Mouse (Mus musculus): ENCODE data around the gene Rab3il1. TPM values are rescaled to one million over a fixed set of nuclear protein-coding genes. Genes with fewer than 3 reads are reported as not detected.

Rab3il1 gene
- polyA plus RNA-seq, 1 experiment = 13.6 TPM

GRCm38 (mm10) chr19:10043643-10044042 is 42.2 kb downstream of the Rab3il1 start:
- TF ChIP-seq POLR2A (IDR thresholded peaks at IDR 0.05; ENCODE audit: extremely low read depth, insufficient read depth, low read length) = no peak
- no peak for TF ChIP-seq CTCF (IDR thresholded peaks at IDR 0.05; ENCODE audit: extremely low read depth, insufficient read depth, low read length)

GRCm38 (mm10) chr19:10045707-10046106 is 44.2 kb downstream of the Rab3il1 start:
- TF ChIP-seq POLR2A (IDR thresholded peaks at IDR 0.05; ENCODE audit: extremely low read depth, insufficient read depth, low read length) = no peak
- no peak for TF ChIP-seq CTCF (IDR thresholded peaks at IDR 0.05; ENCODE audit: extremely low read depth, insufficient read depth, low read length)
- H3K4me3 ChIP-seq (ENCODE audit: insufficient read depth, low read length) = no peak overlapping the region
- H3K27ac ChIP-seq (ENCODE audit: insufficient read depth, low read length) = no peak overlapping the region
- peaks cover 4% of the 10 kb centered on the region; the same call in 1 of the 2 replicates for H3K4me1 ChIP-seq (ENCODE audit: control insufficient read depth, insufficient read depth, low read length)

More at GRCm38 (mm10) chr19:10043643-10044042, 42.2 kb downstream of the Rab3il1 start:
- peaks cover 4% of the 10 kb centered on the region; the same call in 1 of the 2 replicates for H3K4me1 ChIP-seq (ENCODE audit: control insufficient read depth, insufficient read depth, low read length)
- no peak overlapping the region for H3K27ac ChIP-seq (ENCODE audit: insufficient read depth, low read length)
- H3K4me3 ChIP-seq (ENCODE audit: insufficient read depth, low read length) = no peak overlapping the region

DNA sequence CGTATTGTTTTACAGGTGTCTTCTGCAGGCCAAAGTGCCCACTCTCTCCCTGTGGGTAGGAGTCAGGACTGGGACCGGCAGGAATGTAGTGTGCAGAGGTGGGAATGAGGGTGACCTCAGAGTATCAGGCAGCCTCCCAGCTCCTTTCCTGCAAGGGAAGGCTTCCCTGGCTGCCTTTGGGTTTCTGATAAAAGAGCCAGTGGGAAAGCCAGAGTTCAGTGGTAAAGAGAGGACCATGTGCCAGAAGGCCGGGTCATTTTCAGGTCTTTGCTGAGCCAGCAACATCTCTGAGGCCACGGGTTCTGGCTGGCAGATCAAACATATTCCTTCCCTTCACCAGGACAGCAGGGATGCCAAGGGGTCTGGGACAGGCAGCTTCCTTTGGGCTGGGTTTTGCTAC is 44.9 kb downstream of the Rab3il1 start:
- Histone ChIP-seq H3K4me3 (ENCODE audit: insufficient read depth, low read length) (no peak overlapping the region), H3K4me1 (ENCODE audit: control insufficient read depth, insufficient read depth, low read length) (peaks cover 4% of the 10 kb centered on the region; the same call in 1 of the 2 replicates), H3K27ac (ENCODE audit: insufficient read depth, low read length) (no peak overlapping the region)
- no peak for TF ChIP-seq CTCF (IDR thresholded peaks at IDR 0.05; ENCODE audit: extremely low read depth, insufficient read depth, low read length)
- no peak for TF ChIP-seq POLR2A (IDR thresholded peaks at IDR 0.05; ENCODE audit: extremely low read depth, insufficient read depth, low read length)

DNA sequence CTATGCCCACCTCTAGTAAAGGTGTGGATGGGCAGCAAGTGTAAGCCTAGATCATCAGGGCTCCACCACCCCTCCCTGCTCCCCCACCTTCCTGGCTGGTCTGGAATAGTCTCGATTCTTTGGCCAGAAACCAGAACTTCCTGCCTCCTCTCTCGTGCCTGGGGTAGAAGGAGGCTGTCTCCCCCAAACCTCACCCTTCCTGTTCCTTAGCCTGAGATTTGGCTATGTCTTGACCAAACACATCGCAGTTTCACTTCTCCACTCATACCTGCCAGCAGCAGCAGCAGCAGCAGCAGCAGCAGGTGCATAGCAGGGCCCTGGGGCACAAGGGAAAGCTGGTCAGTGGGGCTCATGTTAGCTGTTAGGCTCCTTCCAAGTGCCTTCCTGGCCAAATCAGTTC is 45.5 kb downstream of the Rab3il1 start:
- Histone ChIP-seq H3K27ac (ENCODE audit: insufficient read depth, low read length) (no peak overlapping the region), H3K4me3 (ENCODE audit: insufficient read depth, low read length) (no peak overlapping the region), H3K4me1 (ENCODE audit: control insufficient read depth, insufficient read depth, low read length) (peaks cover 4% of the 10 kb centered on the region; the same call in 1 of the 2 replicates)
- no peak for TF ChIP-seq CTCF (IDR thresholded peaks at IDR 0.05; ENCODE audit: extremely low read depth, insufficient read depth, low read length)
- no peak for TF ChIP-seq POLR2A (IDR thresholded peaks at IDR 0.05; ENCODE audit: extremely low read depth, insufficient read depth, low read length)

GRCm38 (mm10) chr19:10049533-10049932 is 48.1 kb downstream of the Rab3il1 start:
- no peak overlapping the region for H3K4me3 ChIP-seq (ENCODE audit: insufficient read depth, low read length)
- H3K27ac ChIP-seq (ENCODE audit: insufficient read depth, low read length) = no peak overlapping the region
- TF ChIP-seq CTCF (IDR thresholded peaks at IDR 0.05; ENCODE audit: extremely low read depth, insufficient read depth, low read length) (no peak), POLR2A (IDR thresholded peaks at IDR 0.05; ENCODE audit: extremely low read depth, insufficient read depth, low read length) (no peak)
- H3K4me1 ChIP-seq (ENCODE audit: control insufficient read depth, insufficient read depth, low read length) = peaks cover 1% of the 10 kb centered on the region; the same call in 1 of the 2 replicates

DNA sequence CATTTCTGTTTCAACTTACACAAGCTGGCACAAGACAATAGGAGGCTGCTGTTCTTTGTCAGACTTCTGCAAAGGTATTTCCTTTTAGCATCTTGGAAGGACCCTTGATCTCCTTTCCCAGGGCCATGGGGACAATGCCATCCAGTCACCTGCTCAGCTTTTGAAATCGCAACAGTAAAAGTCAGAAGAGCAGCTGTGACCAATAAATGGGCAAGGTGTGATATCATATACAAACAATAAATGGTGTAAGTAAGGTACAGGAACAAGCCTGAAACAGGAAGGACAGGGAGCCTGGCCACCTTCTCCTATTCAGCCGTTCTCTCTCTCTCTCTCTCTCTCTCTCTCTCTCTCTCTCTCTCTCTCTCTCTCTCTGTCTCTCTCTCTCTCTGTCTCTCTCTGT is 49.0 kb downstream of the Rab3il1 start:
- H3K4me3 ChIP-seq (ENCODE audit: insufficient read depth, low read length) = no peak overlapping the region
- H3K27ac ChIP-seq (ENCODE audit: insufficient read depth, low read length) = no peak overlapping the region
- peaks cover 1% of the 10 kb centered on the region; the same call in 1 of the 2 replicates for H3K4me1 ChIP-seq (ENCODE audit: control insufficient read depth, insufficient read depth, low read length)
- TF ChIP-seq POLR2A (IDR thresholded peaks at IDR 0.05; ENCODE audit: extremely low read depth, insufficient read depth, low read length) (no peak), CTCF (IDR thresholded peaks at IDR 0.05; ENCODE audit: extremely low read depth, insufficient read depth, low read length) (no peak)

DNA sequence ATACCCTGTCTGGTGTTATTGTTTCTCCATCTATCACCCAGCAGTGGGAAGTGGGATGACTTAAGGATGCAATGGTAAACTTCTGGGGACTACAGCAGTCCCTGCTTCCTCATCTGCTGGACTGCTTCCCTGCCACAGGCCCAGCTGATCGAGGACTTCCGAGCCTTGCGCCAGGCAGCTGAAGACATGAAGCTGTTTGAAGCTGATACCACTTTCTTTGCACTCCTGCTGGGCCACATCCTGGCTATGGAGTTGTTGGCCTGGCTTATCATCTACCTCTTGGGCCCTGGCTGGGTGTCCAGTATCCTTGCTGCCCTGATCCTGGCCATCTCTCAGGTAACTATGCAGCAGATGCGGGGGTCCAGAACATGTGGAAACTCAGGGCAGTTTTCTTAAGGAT is 51.2 kb downstream of the Rab3il1 start:
- Histone ChIP-seq H3K27ac (ENCODE audit: insufficient read depth, low read length) (no peak overlapping the region), H3K4me1 (ENCODE audit: control insufficient read depth, insufficient read depth, low read length) (no peaks in the 10 kb centered on the region), H3K4me3 (ENCODE audit: insufficient read depth, low read length) (no peak overlapping the region)
- TF ChIP-seq CTCF (IDR thresholded peaks at IDR 0.05; ENCODE audit: extremely low read depth, insufficient read depth, low read length) = no peak
- TF ChIP-seq POLR2A (IDR thresholded peaks at IDR 0.05; ENCODE audit: extremely low read depth, insufficient read depth, low read length) = no peak

DNA sequence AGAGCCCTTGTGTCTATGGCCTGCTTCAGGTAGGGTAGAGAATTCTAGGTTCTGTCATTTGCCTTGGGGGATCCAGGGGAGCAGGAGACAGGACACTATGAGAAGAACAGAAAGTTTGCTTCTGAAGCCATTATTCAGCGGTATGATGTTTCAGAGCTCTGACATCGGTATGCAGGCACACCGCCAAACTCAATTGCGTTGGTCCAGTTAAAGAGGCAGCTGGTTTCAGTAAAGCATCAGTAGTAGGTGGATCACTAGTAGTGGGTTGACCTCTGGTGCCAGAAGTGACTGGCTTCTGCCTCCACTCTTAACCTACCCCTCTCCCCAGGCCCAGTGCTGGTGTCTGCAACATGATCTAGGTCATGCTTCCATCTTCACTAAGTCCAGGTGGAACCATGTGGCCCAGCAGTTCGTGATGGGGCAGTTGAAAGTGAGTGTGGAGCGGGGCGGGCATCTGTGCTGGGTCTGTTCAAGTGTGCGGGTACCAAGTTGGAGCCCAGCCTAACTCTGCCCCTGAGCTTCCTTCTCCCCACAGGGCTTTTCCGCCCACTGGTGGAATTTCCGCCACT is 52.3 kb downstream of the Rab3il1 start:
- H3K4me1 ChIP-seq (ENCODE audit: control insufficient read depth, insufficient read depth, low read length) = no peaks in the 10 kb centered on the region
- no peak overlapping the region for H3K27ac ChIP-seq (ENCODE audit: insufficient read depth, low read length)
- TF ChIP-seq CTCF (IDR thresholded peaks at IDR 0.05; ENCODE audit: extremely low read depth, insufficient read depth, low read length) (no peak), POLR2A (IDR thresholded peaks at IDR 0.05; ENCODE audit: extremely low read depth, insufficient read depth, low read length) (no peak)
- no peak overlapping the region for H3K4me3 ChIP-seq (ENCODE audit: insufficient read depth, low read length)

DNA sequence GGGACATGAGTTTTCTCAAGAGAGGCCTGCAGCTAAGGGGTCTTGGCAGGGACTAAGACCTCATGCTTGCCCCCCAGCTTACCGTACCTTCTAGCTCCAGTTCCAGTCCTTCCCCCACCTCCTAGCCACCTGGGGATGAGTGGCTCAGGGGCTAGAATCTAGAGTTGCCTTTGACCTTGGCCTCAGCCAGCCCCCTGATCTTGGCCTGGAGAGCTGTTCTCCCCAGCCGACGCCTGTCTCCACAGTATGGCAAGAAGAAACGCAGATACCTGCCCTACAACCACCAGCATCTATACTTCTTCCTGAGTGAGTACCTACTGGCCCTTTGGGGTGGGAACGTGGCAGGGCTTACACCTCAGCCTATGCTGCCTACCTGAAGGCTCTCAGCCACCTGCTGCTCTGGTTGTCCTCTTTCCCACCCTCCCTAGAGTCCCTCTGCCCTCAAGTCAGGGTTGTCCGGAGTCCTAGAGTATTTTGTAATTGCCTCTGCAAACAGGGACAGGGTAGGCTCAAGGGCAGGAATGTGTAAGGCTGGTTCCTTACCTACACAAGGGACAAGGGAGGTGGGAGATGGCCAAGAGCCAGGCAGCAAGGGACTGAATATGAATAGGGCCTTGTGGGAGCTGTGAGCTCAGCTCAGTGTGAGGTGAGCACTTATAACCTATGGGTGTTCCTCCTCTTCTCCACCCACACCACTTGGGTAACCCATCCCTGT is 53.0 kb downstream of the Rab3il1 start:
- H3K27ac ChIP-seq (ENCODE audit: insufficient read depth, low read length) = no peak overlapping the region
- no peaks in the 10 kb centered on the region for H3K4me1 ChIP-seq (ENCODE audit: control insufficient read depth, insufficient read depth, low read length)
- TF ChIP-seq POLR2A (IDR thresholded peaks at IDR 0.05; ENCODE audit: extremely low read depth, insufficient read depth, low read length) (no peak), CTCF (IDR thresholded peaks at IDR 0.05; ENCODE audit: extremely low read depth, insufficient read depth, low read length) (no peak)
- H3K4me3 ChIP-seq (ENCODE audit: insufficient read depth, low read length) = no peak overlapping the region

- Histone ChIP-seq H3K4me1 (ENCODE audit: control insufficient read depth, insufficient read depth, low read length) (no peaks in the 10 kb centered on the region), H3K27ac (ENCODE audit: insufficient read depth, low read length) (no peak overlapping the region), H3K4me3 (ENCODE audit: insufficient read depth, low read length) (no peak overlapping the region)
- TF ChIP-seq POLR2A (IDR thresholded peaks at IDR 0.05; ENCODE audit: extremely low read depth, insufficient read depth, low read length) = no peak
- TF ChIP-seq CTCF (IDR thresholded peaks at IDR 0.05; ENCODE audit: extremely low read depth, insufficient read depth, low read length) = no peak
These were observed 53.8 kb downstream of the Rab3il1 start for GRCm38 (mm10) chr19:10055261-10055660.
